Mouse (Mus musculus) liver, embryonic 14.5 days (tissue): ENCODE measurements around the gene Olfr551.

ENCODE experiments used
- CTCF ChIP-seq: IDR thresholded peaks from 2 replicates; pipeline ENCODE4 v1.5.1; 2016; ENCODE audit warnings: antibody characterized with exemption, low read depth, control low read depth
- EP300 ChIP-seq: IDR thresholded peaks from 2 replicates; pipeline ENCODE4 v1.6.1; 2016; ENCODE audit warnings: antibody characterized with exemption, low read depth

DNA sequence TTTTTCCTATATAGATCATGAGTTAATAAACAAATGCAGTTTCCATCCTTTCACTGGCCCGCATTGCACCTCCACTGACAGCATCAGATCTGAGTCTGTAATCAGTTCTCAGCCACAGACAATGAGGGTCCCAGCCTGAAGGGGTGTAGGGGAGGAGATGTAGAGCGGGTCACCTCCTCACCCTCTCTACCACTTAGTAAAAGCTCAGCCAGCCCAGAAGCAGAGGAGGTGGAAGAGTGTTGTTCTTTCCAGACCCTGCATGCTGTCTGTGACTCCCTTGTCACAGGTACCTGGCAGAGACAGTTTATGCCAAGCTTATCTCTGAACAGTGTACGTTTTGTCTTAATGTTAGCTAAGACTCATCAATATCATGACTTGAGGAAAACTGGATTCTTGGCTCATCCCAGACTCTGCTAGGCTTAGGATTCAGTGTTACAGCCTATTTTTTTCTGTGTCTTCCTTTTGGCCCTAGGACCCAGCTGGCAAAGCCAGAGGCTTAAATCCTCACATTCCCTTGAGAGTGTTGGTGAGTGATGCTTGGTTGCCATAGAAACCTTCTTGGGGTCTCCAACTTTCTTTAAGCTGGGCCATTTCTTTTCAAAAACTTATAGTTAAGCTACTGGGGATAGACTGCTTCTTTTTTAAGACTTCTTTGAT lies 18.4 kb downstream of the Olfr551 start:
- TF ChIP-seq CTCF (no peak), EP300 (no peak)
